Mouse (Mus musculus) left cerebral cortex, adult 11 months (tissue): Measurements from ENCODE around the gene Gemin5.
A peak's percentile ranks its signal among the peaks of the same experiment; 100 is the strongest.
"Not testable (repeated sequence)": the region's sequence is repeated elsewhere in the genome, so short reads cannot be mapped to it uniquely, and the experiment has no call there.

Experiments used
- DNase-seq: peaks from one replicate; pipeline ENCODE4 v3.0.0; 2022; ENCODE audit warnings: low spot score

The Gemin5 gene

DNA sequence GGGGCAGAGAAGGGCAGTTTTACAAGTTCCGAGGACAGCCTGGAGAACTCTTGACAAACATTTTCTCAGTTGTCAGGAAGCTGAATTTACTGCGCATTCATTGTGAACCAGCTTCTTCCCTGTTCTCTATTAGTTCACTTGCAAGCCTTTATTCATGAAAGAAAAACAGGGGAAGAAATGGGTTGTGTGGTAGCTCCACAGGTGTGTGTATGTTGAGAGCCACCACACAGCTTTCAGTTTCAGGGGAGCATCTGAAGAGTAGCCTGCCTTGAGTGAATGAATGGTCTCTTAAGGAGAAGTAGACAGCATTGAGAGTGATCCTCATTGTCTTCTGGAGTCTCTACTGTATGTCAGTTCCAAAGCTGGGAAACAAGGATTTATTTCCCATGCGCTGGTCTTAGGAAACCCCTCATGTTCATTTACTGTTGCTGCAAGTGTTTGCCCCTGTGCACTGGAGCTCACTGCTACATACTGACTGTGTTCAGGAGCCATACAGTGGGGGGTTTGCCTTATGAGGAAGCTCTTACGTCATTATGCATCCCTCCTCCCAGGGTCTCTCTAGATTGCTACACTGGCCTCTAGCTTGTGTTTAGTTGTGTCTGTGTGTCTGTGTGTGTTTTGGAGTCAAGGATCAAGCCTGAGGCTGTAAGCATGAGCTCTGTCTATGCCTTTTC lies 60.5 kb downstream of the Gemin5 start:
- DNase-seq: no peak

DNA sequence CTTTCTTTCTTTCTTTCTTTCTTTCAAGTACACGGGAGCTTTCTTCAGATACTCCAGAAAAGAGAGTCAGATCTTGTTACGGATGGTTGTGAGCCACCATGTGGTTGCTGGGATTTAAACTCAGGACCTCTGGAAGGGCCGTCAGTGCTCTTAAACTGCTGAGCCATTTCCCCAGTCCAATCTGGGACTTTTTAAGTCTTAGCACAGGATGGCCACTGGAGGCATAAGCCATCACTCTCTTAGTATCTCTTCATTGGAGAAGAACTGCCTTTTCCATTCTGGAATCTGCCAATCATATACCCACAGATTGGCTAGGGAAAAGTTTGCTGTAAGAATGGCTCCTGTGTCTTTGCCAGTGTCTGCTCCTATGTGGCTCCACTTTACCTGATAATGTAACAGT lies 61.3 kb downstream of the Gemin5 start:
- no peak for DNase-seq

DNA sequence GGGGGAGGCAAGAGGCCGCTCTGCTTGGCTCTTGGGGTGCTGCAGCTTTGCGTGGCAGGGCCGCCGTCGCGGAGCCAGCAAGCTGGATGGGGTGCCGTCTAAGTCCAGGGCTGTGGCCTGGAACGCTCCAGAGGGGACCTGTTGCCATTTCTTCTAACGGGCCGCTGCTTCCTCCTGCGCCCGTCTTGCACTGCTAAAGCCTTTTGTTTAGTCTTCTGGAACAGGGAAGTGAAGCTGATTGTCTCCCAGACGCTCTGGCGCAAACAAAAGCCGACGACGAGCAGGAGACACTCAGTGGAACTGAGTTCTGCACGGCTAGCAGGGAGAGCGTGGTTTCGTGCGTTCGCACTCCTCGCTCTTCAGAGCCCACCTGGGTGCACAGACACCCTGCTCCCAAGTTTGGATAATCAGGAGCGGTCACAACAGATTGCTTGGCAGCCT lies 64.0 kb downstream of the Gemin5 start:
- no peak for DNase-seq

DNA sequence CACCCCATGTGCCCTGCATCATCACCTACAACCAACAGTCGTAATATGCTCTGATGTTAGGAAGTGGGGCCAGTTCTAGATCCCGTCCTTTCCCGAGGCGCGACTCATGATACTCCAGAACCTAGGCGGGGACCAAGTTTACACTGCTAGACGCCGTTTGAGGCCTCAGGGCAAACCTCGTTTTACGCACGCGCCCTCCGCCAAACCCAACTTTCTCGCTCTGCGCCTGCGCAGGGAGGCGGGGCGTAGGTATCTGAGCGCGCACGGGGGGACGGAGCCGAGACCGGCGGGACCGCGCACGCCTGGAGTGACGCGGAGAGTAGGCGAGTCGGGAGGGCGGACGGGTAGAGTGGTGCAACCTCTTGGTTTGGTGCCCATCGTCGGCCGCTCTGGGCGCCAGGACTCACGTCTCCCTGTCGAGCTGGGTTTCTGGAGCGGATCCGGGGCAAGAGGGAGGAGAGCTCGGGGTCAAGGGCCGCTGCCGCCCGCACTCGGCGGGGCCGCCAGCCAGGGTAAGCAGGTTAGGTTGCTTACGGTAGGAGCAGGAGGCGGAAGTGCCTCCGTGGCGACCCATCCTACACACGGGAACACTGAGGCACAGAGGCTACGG lies 64.5 kb downstream of the Gemin5 start, which contains the start of gene Cnot8:
TSS of gene Cnot8 (plus strand) at position 457 of the 610 bp plus-strand sequence.
- DNase-seq: peak; percentile 98

DNA sequence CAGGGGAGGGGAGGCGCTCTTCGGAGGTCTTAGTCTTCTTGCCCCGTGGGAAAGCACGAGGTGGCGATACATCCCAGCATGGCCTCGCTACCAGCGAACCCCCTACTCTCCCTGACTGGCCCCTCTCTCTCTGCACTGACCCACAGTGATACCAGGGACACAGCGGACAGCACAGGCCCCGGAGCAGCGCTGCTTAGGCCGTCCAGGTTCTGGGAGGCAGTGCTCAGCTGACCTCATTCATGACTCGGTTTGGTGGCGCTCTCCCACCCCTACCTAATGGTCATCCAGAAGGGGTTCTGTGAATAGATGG lies 65.0 kb downstream of the Gemin5 start:
- DNase-seq: peak; percentile 25

DNA sequence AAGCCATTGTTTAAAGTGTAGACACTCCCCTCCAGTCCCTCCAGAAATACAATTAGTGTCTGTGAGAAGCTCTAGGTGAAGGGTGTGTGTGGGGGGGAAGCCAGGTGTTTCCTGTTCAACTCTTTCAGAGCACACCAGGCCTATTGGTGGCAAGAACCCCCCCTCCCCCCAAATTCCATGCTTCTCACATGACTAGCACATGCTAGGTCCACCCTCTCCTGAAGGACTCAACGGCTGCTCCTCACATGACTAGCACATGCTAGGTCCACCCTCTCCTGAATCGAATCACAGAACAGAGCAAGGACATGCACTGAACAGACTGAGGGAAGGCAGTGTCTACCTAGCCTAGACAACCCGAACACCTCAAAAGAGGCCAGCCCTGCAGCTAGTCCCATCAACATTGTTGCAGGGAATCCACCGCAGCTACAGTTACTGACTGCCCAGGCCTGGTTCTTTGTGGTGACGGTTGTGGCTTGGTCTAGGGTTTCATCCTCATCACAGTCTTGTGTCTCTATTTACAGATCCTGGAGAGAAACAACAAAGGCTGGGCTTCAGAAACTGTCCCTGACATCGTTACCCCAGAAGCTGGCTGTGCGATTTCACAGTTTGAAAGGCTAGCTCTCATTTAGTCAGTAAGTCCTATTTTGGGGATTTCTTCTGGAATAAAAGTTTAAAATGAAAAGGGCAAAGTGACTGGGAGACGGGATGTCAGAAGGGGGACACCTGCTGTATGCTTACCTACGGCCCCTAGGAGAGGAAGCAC lies 65.6 kb downstream of the Gemin5 start:
- no peak for DNase-seq

DNA sequence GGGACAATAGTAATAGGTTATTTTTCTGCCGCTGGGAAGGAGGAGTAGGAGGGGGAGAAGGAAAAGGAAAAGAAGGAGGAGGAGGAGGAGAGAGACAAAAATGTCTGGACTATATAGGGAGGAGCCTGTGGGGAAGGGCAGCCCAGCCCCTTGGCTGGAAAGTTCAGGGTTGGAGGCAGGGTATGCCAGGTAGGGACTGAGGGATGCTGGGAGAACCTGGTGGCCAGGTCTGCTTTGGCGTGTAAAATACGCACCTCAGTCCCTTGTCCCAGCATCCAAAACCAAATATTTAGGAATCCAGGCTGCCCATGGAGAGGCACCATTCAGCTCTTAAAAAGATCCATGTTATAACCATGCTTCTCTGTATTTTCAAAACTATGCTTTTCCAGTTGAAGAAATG lies 66.2 kb downstream of the Gemin5 start:
- no peak for DNase-seq

DNA sequence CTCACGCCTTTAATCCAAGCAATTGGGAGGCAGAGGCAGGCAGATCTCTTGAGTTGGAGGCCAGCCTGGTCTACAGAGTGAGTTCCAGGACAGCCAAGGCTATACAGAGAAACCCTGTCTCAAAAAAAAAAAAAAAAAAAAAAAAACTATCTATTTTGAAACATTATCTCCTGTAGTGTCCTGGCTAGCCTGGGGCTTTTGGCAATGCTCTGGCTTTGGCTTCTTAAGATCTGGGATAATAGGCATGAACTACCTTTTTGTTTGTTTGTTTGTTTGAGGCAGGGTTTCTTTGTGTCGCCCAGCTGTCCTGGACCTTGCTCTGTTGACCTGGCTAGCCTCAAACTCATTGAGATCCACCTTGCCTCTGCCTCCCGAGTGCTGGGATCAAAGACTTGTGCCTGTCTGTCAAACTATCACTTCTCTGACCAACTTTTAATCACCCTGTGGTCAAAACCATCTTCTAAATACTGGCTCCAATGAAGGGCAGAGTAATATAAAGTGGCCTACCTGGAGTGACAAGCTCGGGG lies 67.1 kb downstream of the Gemin5 start:
- no peak for DNase-seq

DNA sequence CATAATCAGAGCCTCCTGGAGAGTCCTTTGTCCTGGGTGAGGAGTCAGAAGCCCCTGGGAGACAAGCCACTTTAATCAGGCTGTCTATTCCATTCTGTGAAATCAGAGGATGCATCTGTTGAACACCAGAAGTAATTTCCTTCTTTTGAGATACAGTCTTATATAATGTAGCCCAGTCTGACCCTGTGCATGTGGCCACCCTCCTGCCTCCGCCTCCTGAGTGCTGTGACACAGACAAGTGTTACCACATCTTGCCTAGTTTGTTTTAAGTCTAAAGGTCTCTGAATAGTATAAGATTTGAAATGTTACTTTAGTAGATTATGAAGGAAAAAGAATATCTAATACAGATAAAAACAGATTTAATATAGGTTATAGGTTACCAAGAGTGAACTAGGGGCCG lies 68.3 kb downstream of the Gemin5 start:
- no peak for DNase-seq

DNA sequence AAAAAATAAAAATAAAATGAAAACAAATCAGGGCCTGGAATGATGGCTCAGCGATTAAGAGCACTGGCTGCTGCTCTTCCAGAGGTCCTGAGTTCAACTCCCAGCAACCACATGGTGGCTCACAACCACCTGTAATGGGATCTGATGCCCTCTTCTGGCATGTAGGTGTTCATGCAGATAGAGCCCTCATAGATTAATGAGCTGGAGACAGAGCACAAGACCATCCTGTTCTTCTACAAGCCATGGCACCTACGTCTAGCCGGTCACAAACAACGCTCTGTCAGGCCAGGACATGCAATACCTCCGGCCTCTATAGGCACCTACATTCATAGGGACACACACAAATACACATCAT lies 70.0 kb downstream of the Gemin5 start:
- DNase-seq: not testable (repeated sequence)

DNA sequence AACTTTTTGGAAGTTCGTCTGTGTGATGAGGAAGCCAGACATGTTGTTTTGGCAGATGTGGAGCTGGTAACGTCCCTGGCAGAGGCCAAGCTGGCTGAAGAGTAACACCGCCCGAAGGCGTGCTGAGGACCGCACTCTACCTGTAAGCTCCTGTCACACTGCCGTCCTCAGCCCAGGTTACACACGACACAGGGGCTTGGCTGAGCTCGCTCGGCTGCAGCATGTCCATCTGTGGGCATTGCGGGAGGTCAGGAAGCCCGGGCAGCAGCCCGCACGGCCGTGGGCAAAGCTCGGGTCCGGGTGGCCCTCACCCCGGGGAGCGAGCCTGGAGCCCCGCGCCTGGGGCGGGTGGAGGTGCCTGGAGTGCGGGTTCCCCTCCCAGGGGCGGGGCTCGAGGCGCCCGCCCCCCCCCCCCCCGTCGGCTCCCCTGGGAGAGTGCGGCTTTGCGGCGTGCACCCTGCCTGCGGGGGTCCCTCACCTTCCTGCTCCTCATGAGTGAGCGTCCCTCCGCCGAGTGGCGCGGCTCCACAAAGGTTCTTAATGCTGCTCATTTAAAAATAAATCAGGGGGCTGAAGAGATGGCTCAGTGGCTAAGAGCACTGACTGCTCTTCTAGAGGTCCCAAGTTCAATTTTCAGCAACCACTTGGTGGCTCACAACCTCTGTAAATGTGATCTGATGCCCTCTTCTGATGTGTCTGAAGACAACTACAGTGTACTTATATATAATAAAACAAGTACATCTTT lies 70.5 kb downstream of the Gemin5 start:
- no peak for DNase-seq

DNA sequence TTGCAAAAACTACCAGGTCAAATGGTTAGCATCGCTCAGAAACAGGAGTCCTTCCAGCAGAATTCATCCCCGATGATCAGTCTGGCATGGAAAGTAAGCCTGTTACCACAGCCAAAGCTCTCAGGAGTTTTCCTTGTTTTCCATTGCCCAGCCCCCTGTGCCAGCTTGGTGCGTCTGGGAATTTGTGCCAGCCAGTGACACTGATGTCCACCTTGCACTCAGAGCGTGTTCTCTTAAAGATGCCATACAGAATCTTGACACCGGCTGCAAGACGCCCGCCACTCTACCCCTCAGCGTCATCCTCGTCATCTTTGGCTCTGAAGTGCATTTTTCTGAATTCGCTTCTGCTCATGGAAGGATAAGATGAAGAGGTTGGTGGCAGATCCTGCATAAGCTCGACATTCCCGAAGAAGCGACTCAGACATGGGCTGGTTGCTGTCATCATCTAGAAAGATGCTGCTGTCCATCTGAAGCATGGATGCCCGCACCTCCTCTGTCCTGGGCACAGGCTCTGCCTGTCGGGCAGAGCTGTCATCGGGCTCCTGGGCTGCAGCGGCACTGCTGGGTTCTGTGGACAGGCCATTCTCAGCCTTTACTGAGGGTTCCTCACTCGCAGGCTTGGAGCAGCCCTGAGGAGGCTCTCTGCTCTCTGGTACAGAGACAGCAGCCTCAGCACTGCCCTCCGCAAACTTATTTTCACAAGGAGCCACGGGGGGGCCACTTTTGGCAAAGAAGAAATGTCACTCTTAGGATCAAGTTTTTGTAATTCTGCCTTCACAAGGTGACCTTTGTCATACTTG lies 71.3 kb downstream of the Gemin5 start:
- no peak for DNase-seq

DNA sequence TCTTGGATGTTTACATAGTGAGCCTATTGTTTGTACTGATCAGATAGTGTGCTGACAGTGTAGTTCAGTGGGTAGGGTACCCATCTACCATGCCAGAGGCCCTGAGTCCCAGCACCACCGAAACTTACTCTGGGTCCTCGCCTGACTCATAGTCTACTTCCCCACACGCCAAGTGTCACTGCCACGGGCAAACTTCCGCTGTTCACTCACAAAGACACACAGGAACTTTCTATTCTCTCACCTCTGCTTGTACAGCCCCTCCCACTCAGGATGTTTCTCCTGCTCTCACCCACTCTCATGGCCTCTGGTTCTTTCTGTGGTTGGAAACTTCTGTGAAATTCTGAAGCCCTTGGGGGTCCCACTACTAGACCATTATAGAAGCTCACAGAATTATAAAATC lies 72.2 kb downstream of the Gemin5 start:
- DNase-seq: no peak

DNA sequence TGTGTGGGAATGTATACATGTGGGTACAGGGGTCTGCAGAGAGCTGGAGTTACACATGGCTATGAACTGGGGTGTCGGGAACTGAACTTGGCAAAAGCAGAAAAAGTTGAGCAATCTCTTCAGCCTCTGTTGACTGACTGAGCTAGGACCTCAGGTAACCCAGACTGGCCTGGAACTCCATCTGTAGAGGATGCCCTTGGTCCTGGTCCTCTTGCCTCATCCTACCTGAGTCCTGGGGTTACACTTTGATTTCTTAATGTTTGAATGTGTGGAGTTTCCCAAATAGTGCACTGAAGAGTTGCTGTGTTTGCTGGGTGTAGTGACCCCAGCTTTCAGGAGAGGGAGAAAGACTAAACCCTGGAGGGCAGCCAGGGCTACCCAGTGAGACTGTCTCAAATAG lies 72.8 kb downstream of the Gemin5 start:
- no peak for DNase-seq

DNA sequence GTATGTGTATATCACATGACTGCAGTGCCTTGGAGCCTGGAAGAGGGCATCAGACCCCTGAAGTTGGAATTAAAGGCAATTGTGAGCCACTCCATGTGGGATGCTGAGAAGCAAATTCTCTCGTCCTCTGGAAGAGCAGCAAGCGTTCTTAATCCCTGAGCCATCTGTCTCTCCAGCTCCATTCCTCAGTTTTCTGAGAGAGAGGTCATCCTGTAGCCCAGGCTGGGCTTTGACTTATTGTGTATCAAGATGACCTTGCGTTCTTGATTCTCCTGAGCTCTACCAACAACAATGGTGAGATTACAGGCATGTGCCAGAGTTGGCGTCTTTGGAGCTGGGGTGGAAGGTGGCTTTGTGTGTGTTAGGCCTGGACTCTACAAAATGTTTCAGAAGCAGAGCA lies 73.6 kb downstream of the Gemin5 start:
- no peak for DNase-seq

DNA sequence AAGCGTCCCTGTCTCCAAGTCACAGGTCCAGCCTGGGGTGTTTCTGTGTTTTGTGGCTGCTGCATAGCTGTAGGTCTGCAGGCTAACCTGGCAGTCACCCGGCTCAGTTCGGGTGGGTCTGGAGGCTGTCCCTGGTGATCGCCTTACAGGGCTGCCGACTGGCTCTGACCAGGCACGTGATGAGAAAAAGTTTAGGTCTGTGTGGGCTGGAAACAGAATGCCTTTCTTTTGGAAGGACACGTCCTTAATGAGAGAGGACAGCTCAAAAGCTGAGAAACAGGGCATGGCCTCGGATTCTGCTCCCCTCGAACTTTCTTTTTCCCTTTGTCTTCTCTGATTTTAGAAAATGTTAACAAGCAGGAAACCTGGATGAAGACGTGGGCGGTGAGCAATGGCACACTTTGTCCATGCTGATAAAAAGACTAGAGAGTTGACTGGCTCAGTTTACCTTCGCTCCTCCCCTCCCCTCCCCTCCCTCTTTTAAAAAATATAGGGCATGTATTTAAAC lies 75.3 kb downstream of the Gemin5 start, which contains the start of gene Gm12248:
TSS of gene Gm12248 (minus strand) at position 114 of the 508 bp plus-strand sequence.
- no peak for DNase-seq

DNA sequence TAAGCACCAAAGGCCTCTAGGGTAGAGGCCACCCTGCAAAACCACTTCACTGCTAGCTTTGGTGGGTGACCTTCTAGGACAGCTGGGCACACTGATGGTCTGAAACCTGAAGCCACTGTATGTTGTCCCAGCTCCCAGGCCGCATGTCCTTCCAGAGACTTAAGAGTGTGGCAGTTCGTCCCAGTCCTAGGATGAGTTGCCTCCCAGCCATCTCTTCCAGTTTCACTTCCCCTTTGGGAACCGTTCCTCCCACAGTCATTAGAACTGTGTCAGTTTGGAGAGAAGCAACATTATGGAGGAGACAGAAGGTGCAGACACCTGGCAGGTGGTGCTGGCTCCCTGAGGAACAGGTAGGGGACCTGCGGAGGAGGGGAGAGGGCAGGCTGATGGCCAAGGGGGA lies 75.8 kb downstream of the Gemin5 start:
- DNase-seq: no peak

DNA sequence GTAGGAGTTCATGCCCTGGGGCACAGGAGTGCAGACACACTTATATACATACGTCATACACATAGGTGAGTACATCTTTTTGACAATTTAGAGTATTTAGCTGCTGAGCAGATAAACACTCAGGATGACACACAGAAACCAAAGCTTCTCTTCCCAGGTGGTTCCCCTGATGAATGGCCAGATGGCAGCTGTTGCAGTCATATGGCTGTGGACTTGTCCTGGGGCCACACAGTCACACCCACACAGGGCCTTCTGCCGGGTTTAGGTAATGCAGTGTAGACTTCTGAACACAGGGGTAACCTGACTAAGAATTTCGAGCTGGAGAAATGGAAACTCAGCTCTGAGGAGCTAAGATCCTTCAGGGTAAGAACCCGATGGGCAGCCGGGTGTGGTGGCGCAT lies 86.6 kb downstream of the Gemin5 start:
- DNase-seq: no peak

DNA sequence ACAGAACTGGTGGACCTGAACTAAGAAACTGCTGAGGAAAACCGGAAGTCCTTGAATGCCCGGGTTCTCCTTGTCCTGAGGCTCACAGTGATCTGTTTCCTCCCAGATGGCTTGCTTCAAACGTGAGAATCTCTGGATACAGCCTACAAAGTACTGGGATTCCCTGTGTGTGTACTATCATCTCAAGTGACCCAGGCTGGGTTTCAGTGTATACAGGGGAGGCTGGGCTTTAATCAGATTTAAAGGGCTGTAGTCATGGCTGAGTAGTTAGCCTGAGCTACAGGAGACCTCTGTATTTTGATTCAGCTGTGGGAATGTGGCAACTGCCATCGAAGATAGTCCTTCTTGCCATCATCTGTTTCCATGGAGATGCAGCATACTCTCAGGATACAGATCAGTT lies 91.1 kb downstream of the Gemin5 start:
- no peak for DNase-seq

DNA sequence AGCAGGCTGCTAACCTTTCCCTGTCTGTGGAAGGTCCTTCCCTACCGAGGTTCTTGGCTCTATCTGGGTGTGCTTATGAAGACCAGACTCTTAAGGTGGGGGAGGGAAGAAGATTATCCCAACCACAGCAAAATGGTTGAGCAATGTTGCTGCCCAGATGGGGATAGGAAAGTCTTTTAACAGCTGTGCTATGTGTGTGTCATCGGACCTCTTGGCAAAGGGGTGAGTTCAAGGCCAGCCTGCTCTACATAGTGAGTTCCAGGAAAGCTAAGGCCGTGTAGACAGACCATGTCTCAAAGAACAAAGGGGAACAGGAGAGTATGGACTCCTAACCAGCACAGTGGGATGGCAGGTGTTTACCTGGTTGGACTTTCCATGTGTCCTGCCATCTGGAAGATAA lies 95.4 kb downstream of the Gemin5 start:
- DNase-seq: no peak
